In genomic region chr12:91625013-91625412, GRCm38 (mm10) we compare ENCODE assay signal across 9 mouse cellular contexts. TPM values are rescaled to one million over a fixed set of nuclear protein-coding genes. Genes with fewer than 3 reads are reported as not detected.
DNase-seq lines count a peak whose midpoint lies in the region; ATAC-seq lines count a peak whose summit lies in the region.
"Had no signal": no experiment of that assay in that cellular context is flagged by ENCODE, and none has a peak within 500 bp of the region (broad histone marks: within the 10 kb centered on the region; RNA-seq: fewer than 3 reads in every experiment).

No protein-coding gene starts in this region.

- H3K27ac ChIP-seq in hindbrain, embryonic 16.5 days (ENCODE audit: low read depth, low read length), result no peak overlapping the region
- H3K27ac ChIP-seq: stomach, embryonic 15.5 days had no signal

- H3K36me3 ChIP-seq in hindbrain, embryonic 16.5 days (ENCODE audit: control insufficient read depth, insufficient read depth, low read length), result no peaks in the 10 kb centered on the region
- H3K36me3 ChIP-seq: stomach, embryonic 15.5 days had no signal

- H3K4me2 ChIP-seq in hindbrain, embryonic 16.5 days (ENCODE audit: low read length), result no peak overlapping the region
- H3K4me2 ChIP-seq: stomach, embryonic 15.5 days had no signal

- H3K4me1 ChIP-seq in hindbrain, embryonic 16.5 days (ENCODE audit: control insufficient read depth, insufficient read depth, low read depth, low read length), result no peaks in the 10 kb centered on the region
- H3K4me1 ChIP-seq: stomach, embryonic 15.5 days had no signal

- no peak overlapping the region for H3K4me3 ChIP-seq in hindbrain, embryonic 16.5 days (ENCODE audit: low read length)
- H3K4me3 ChIP-seq: stomach, embryonic 15.5 days had no signal

- peak; percentile 79 for ATAC-seq in granulocyte monocyte progenitor cell, adult 5-6 weeks (replicated peaks; ENCODE audit: poor library complexity, severe bottlenecking)
- no peak for ATAC-seq in hindbrain, embryonic 16.5 days

- no peaks in the 10 kb centered on the region for H3K27me3 ChIP-seq in hindbrain, embryonic 16.5 days (replicated peaks; ENCODE audit: control insufficient read depth, insufficient read depth, low read length)
- H3K27me3 ChIP-seq: stomach, embryonic 15.5 days had no signal

- 0 out of 2 replicates have a peak, but pooled peaks cover 2% of the 10 kb centered on the region for H3K9me3 ChIP-seq in hindbrain, embryonic 16.5 days (ENCODE audit: control insufficient read depth, low read length)
- H3K9me3 ChIP-seq: stomach, embryonic 15.5 days had no signal

- DNase-seq in heart, adult 11 months, result peak; percentile 66
- no peak for DNase-seq in heart, adult 8-10 months (ENCODE audit: low spot score)
- DNase-seq in urinary bladder, postnatal 14 days (ENCODE audit: low spot score), result peak; percentile 26
- DNase-seq in urinary bladder, postnatal 10 days (ENCODE audit: low spot score), result no peak
- peak; percentile 10 to 50 for DNase-seq in natural killer cell, adult 2 months (ENCODE audit: low spot score in 2 of 2)
- no peak for DNase-seq in frontal cortex, postnatal 10 days (ENCODE audit: low spot score in 2 of 2)

- 74% methylated on average over 1 of the region's 1 CpGs for WGBS in hindbrain, embryonic 16.5 days

- no peak overlapping the region for H3K9ac ChIP-seq in hindbrain, embryonic 16.5 days (ENCODE audit: low read depth, low read length)
- H3K9ac ChIP-seq: stomach, embryonic 15.5 days had no signal

RNA-seq across cellular contexts. Expression of gene Gtf2a1, which starts 34.7 kb away (rescaled TPM):
- 10 to 100 TPM; 24.5 to 31.5 (median 28.2) TPM for total RNA-seq in heart, adult 8-10 months (2022)
- 26.0 and 36.6 TPM in 2 replicates for total RNA-seq in granulocyte monocyte progenitor cell, adult 5-6 weeks (2014; fragmentation: Nextera tagmentation)
- 29.3 and 39.8 TPM in 2 replicates for total RNA-seq in granulocyte monocyte progenitor cell, adult 5-6 weeks (2017)
- 48.6 and 58.3 TPM in 2 replicates for polyA plus RNA-seq in hindbrain, embryonic 16.5 days (2015; fragmentation: Nextera tagmentation; extraction: Ambion mirVana)

Comparison
In these comparisons a context has a peak if more than half of its experiments do, and no peak if none do; other contexts are left out.
1. DNase-seq: peak in heart, adult 11 months (single experiment), urinary bladder, postnatal 14 days (single experiment) and natural killer cell, adult 2 months (2 of 2); none in heart, adult 8-10 months (single experiment), urinary bladder, postnatal 10 days (single experiment) and frontal cortex, postnatal 10 days (0 of 2).